Mouse (Mus musculus) olfactory bulb, adult 2 months (tissue): ENCODE results near the gene Ppm1j. TPM values are rescaled to one million over a fixed set of nuclear protein-coding genes. Genes with fewer than 3 reads are reported as not detected.

ENCODE experiments used
- H3K27ac ChIP-seq: fragments of 200-500 bp; 2 replicates; pipeline ENCODE4 v1.5.1; 2012; ENCODE audit warnings: low read depth, low read length; ENCODE audit not compliant: insufficient read depth
- H3K4me1 ChIP-seq: fragments of 200-500 bp; 2 replicates; pipeline ENCODE4 v1.6.1; 2012; ENCODE audit warnings: low read length; ENCODE audit not compliant: control insufficient read depth, insufficient read depth
- H3K4me3 ChIP-seq: fragments of 200-500 bp; 2 replicates; pipeline ENCODE4 v1.5.1; 2012; ENCODE audit warnings: mild to moderate bottlenecking, low read depth, low read length, moderate library complexity; ENCODE audit not compliant: insufficient read depth
- CTCF ChIP-seq: fragments of 200-500 bp; IDR thresholded peaks from 2 replicates; pipeline ENCODE4 v1.5.1; 2012; ENCODE audit warnings: low read depth, mild to moderate bottlenecking, low read length, moderate library complexity; ENCODE audit not compliant: insufficient read depth
- POLR2A ChIP-seq: fragments of 200-500 bp; IDR thresholded peaks from 2 replicates; pipeline ENCODE4 v1.6.1; 2012; ENCODE audit warnings: mild to moderate bottlenecking, low read depth, low read length, moderate library complexity; ENCODE audit not compliant: insufficient read depth
- WGBS: fragments of 180-500 bp; shearing (Covaris S2); methylation state at CpG from one replicate; pipeline ENCODE4 v1.1.7; 2018; 5-methylcytosine and 5-hydroxymethylcytosine counted together
- polyA plus RNA-seq: library from polyadenylated mRNA; stranded (reverse); fragments of >200 nt; gene quantifications from 2 replicates; pipeline ENCODE4 v1.2.4, GENCODE M21; 2012; ENCODE audit warnings: low replicate concordance; ENCODE audit not compliant: missing spikeins, insufficient read depth, insufficient read length

Ppm1j gene
- polyA plus RNA-seq, 1 experiment: not detected

DNA sequence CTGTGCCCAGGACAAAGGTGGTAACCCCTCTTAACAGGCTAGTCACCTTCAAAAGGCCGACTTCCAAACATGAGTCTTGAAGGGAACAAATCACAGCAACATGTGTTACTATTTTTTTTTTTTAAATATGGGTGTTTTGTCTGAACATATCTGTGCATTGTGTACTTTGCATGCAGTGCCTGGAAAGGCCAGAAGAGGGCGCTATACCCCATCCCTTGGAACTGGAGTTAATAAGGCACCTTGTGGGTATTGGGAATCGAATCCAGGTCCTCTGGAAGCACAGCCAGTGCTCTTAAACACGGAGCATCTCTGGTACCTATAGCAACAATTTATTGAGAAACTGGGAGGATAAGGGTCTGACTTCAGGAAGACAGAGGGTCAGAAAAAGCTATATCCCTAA, 15.8 kb upstream of the Ppm1j start:
- Histone ChIP-seq H3K4me1 (no peaks in the 10 kb centered on the region), H3K27ac (no peak overlapping the region), H3K4me3 (no peak overlapping the region)
- TF ChIP-seq POLR2A (no peak), CTCF (no peak)
- WGBS: 21% methylated on average over 4 of the region's 4 CpGs

DNA sequence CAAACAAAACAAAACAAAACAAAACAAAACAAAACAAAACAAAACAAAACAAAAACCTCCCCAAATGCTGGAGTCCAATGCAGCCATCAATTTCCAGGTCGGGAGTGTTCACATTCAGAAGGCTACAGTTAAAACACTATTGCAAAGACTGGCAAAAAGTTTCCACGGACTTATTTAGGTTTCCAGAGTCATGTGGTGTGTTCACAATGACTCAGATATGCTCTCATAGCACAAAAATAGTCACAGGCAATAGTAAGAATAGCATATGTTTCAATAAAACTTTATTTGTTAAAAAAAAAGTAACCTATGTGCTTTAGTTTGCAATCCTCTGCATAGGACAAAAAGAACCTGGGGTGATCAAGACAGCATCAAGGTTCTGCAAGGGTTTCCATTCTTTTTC, 13.7 kb upstream of the Ppm1j start:
- 31% methylated on average over 2 of the region's 2 CpGs for WGBS
- no peak overlapping the region for H3K27ac ChIP-seq
- no peak overlapping the region for H3K4me3 ChIP-seq
- no peak for TF ChIP-seq CTCF
- no peak for TF ChIP-seq POLR2A
- no peaks in the 10 kb centered on the region for H3K4me1 ChIP-seq

DNA sequence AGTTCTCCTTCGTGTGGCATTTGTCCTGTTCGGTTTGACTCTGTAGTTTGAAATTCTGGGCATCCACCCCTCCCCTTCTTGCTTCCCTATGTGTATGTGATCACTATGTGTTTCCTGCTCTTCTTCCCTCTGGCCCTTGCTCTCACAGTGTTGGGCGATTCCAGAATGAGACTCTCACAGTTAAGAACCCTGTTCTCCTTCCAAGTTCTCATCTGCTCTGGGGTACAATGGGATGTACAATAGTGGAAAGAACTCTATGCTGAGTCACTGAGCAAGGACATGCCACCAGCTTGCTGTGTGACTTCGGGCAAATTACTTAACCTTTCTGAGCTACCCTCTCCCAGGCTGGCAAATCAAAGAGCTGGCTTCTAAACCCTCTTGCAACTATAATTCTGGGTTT, 13.1 kb upstream of the Ppm1j start:
- TF ChIP-seq POLR2A (no peak), CTCF (no peak)
- WGBS: 80% methylated on average over 4 of the region's 4 CpGs
- H3K4me3 ChIP-seq: no peak overlapping the region
- H3K27ac ChIP-seq: no peak overlapping the region
- H3K4me1 ChIP-seq: no peaks in the 10 kb centered on the region

DNA sequence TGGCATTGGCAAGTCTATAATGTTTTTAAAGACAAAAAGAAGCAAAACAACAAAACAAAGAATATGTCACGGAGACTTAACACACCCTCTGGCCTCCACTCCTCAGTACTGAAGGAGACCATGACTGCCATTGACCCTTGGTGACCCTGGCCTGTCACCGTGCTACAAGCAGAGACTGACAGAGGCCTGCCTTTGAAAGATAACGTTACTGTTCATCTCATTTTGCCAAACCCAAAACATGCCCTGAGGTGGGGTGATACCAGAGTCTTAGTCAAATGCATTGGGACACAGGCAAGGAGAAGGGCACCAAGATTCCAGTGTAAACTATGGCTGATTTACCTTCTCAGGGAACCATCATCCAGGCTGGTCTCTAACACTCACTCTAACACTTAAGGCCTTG, 11.7 kb upstream of the Ppm1j start:
- Histone ChIP-seq H3K4me3 (no peak overlapping the region), H3K27ac (no peak overlapping the region), H3K4me1 (no peaks in the 10 kb centered on the region)
- TF ChIP-seq POLR2A: no peak
- no peak for TF ChIP-seq CTCF
- 86% methylated on average over 3 of the region's 3 CpGs for WGBS

DNA sequence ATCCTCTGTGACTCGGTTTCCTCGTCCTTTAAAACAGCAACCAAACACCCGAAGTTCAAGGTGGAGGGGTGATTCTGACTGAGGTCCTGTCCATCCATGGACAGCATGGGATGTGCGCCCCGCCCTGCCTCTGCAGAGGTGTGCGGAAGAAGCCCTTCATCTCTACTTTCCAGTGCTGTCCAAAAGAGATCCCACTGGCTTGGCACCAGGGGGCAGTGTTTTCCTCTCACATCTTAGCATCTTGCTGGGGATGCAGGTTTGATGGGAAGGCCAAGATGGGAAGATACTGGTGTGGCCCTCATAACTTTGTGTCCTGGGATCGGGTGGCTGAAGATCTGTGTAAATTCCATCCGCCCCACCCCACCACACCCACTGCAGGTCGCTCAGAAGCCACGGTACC, 10.8 kb upstream of the Ppm1j start:
- TF ChIP-seq POLR2A (no peak), CTCF (0 out of 2 replicates have a peak, but pooled peaks have one; percentile 9)
- 64% methylated on average over 10 of the region's 10 CpGs for WGBS
- Histone ChIP-seq H3K27ac (no peak overlapping the region), H3K4me1 (no peaks in the 10 kb centered on the region), H3K4me3 (no peak overlapping the region)

DNA sequence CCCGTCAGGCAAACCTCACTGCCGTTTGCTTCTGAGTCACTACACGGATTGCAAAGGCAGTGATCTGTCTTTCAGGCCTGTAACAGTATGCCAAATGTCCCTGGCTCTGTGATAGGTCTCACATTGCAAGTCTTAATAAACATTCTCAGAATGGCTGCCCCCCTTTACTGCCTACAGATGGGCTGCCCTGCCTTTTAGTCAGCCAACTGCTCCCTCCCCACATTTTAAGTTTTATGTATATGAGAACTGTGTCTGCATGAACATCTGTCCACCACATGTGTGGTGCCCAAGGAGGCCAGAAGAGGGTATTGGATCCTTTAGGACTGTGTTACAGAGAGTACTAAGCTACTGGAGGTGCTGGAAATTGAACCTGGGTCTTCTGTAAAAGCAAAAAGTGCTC, 9.9 kb upstream of the Ppm1j start:
- TF ChIP-seq POLR2A (no peak), CTCF (no peak)
- Histone ChIP-seq H3K4me3 (no peak overlapping the region), H3K27ac (no peak overlapping the region), H3K4me1 (no peaks in the 10 kb centered on the region)
- 90% methylated on average over 3 of the region's 3 CpGs for WGBS

DNA sequence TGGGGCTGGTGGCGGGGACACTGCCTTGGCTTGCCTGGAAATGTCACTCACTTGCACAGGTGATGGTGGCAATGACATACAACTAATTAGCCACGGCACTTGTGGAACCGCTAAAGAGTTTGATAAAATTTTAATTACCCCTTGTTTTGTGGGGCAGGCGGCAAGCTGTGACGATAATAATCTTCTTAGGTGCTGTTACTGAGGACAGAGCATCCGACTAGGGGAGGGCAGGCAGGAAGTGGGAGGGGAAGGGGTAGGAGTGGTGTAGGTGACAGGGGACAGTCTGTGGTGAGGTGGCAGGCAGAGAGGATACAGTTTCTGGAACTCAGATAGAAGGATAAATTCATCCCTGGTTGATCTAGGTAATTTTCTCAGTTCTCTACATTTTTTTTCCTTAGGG, 9.4 kb upstream of the Ppm1j start:
- no peak for TF ChIP-seq POLR2A
- TF ChIP-seq CTCF: no peak
- Histone ChIP-seq H3K4me3 (no peak overlapping the region), H3K4me1 (no peaks in the 10 kb centered on the region), H3K27ac (no peak overlapping the region)
- WGBS: 66% methylated on average over 6 of the region's 6 CpGs

DNA sequence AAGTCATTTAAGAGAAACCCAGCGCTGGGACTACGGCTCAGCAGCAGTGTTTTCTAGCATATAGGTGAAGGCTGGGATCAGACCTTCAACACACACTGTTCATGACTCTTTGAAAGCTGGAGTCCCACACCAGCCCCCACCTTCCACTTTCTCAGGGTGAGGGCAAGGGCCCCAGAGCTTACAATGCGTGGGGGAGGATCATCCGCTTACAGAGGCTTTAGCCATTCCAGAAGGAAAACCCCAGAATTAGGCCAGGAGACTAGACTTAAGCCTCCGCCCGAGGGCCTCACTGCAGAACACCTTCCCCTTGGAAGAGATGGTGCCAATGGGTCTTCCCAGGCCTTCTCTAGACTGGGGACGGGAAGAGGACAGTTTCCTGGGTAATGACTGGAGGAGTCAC, 7.6 kb upstream of the Ppm1j start:
- TF ChIP-seq CTCF: no peak
- no peak for TF ChIP-seq POLR2A
- no peak overlapping the region for H3K4me3 ChIP-seq
- WGBS: 91% methylated on average over 7 of the region's 7 CpGs

DNA sequence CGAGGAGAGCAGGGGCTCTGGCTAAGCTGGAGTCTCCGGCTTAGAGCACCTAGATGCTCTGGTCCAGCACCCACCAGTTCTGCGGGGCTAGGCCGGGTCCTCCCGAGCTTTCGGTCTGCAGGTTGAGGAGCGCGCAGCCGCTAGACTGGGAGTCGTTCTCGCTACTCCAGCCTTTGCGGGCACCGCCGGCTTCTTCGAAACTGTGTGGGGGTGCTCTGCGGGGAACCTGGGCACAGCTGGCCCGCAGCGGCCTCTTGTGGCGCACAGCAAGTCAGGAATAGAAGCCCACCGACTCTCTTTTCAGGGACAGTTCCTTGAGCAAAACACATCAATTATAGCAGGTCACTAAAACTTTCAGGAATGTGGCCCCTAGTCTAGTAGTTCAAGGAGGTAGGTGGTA, 3.5 kb upstream of the Ppm1j start:
- H3K4me3 ChIP-seq: peak overlapping the region; percentile 34
- WGBS: 2% methylated on average over 20 of the region's 20 CpGs

More for the DNA sequence above, 7.6 kb upstream of the Ppm1j start:
- H3K27ac ChIP-seq: no peak overlapping the region
- peaks cover 5% of the 10 kb centered on the region for H3K4me1 ChIP-seq

DNA sequence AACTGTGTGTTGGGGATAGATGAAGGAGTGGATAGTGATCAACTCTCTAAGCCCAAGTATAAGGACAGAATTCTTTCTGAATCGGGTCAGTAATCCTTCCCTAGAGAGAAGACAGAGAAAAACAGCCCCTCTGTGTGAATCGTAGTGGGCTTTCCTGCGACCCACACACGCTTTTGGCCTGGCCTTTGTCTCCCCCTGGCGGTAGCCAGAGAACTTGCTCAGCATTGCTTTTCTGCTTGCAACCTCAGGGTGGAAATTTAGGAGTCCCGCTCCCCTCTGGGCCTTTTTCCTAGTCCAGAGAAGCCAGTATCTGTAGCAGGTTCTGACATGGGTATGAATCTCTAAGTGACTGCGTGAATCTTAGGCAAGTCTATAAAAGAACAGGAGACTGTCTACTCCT, 907 bp upstream of the Ppm1j start:
- WGBS: 4% methylated on average over 7 of the region's 7 CpGs
- Histone ChIP-seq H3K27ac (no peak overlapping the region), H3K4me1 (peaks cover 21% of the 10 kb centered on the region), H3K4me3 (no peak overlapping the region)
- TF ChIP-seq POLR2A (no peak), CTCF (peak; percentile 87)

More for the DNA sequence above, 3.5 kb upstream of the Ppm1j start:
- peaks cover 21% of the 10 kb centered on the region for H3K4me1 ChIP-seq
- no peak overlapping the region for H3K27ac ChIP-seq
- peak; percentile 52; the same call in 1 of the 2 replicates for TF ChIP-seq CTCF
- no peak for TF ChIP-seq POLR2A
